ENCODE assay signal across 20 mouse cellular contexts in genomic region chr12:52398511-52398975, GRCm38 (mm10).
A peak's percentile ranks its signal among the peaks of the same experiment; 100 is the strongest.
DNase-seq lines count a peak whose midpoint lies in the region; ATAC-seq and TF ChIP-seq lines count a peak whose summit lies in the region.
"Had no signal": no experiment of that assay in that cellular context is flagged by ENCODE, and none has a peak within 500 bp of the region (broad histone marks: within the 10 kb centered on the region; RNA-seq: fewer than 3 reads in every experiment).

No protein-coding gene starts in this region.

- peaks cover 41% of the 10 kb centered on the region for H3K4me1 ChIP-seq in forebrain, embryonic 12.5 days
- H3K4me1 ChIP-seq in forebrain, embryonic 14.5 days (ENCODE audit: control insufficient read depth, insufficient read depth, low read length): peaks cover 27% of the 10 kb centered on the region
- H3K4me1 ChIP-seq in intestine, embryonic 14.5 days (replicated peaks; ENCODE audit: control insufficient read depth, insufficient read depth, low read length): no peaks in the 10 kb centered on the region
- H3K4me1 ChIP-seq in intestine, embryonic 16.5 days (ENCODE audit: control insufficient read depth, insufficient read depth, low read length): peaks cover 10% of the 10 kb centered on the region
- H3K4me1 ChIP-seq in heart, embryonic 16.5 days (ENCODE audit: control insufficient read depth, insufficient read depth, low read length): peaks cover 34% of the 10 kb centered on the region
- H3K4me1 ChIP-seq: liver, embryonic 13.5 days had no signal

- no peak overlapping the region for H3K4me2 ChIP-seq in forebrain, embryonic 12.5 days
- H3K4me2 ChIP-seq in forebrain, embryonic 14.5 days (ENCODE audit: low read length): no peak overlapping the region
- H3K4me2 ChIP-seq in intestine, embryonic 14.5 days (ENCODE audit: low read length): no peak overlapping the region
- no peak overlapping the region for H3K4me2 ChIP-seq in intestine, embryonic 16.5 days (ENCODE audit: low read depth, low read length)
- no peak overlapping the region for H3K4me2 ChIP-seq in heart, embryonic 16.5 days (ENCODE audit: low read depth, low read length)
- H3K4me2 ChIP-seq: forebrain, embryonic 13.5 days; limb, embryonic 12.5 days; liver, embryonic 13.5 days; midbrain, embryonic 12.5 days; neural tube, embryonic 12.5 days had no signal

- no peak for ATAC-seq in forebrain, embryonic 12.5 days (ENCODE audit: low FRiP score)
- ATAC-seq in forebrain, embryonic 14.5 days: no peak
- ATAC-seq in intestine, embryonic 14.5 days (replicated peaks; ENCODE audit: low FRiP score, low TSS enrichment, low read depth): no peak
- ATAC-seq in intestine, embryonic 16.5 days: no peak
- ATAC-seq in heart, embryonic 16.5 days (replicated peaks; ENCODE audit: extremely low read depth, insufficient read depth, low FRiP score): no peak
- ATAC-seq: forebrain, embryonic 13.5 days; Patski had no signal

- TF ChIP-seq CTCF in layer of hippocampus, adult 2 months (conservative IDR thresholded peaks at IDR 0.05): no peak

- no peaks in the 10 kb centered on the region for H3K9me3 ChIP-seq in forebrain, embryonic 12.5 days
- no peaks in the 10 kb centered on the region for H3K9me3 ChIP-seq in forebrain, embryonic 14.5 days (replicated peaks; ENCODE audit: control insufficient read depth, low read length)
- no peaks in the 10 kb centered on the region for H3K9me3 ChIP-seq in intestine, embryonic 14.5 days (ENCODE audit: control insufficient read depth, low read length)
- no peaks in the 10 kb centered on the region for H3K9me3 ChIP-seq in intestine, embryonic 16.5 days (ENCODE audit: control insufficient read depth, low read length)
- no peaks in the 10 kb centered on the region for H3K9me3 ChIP-seq in heart, embryonic 16.5 days (replicated peaks; ENCODE audit: control insufficient read depth, low read length)
- H3K9me3 ChIP-seq: embryonic facial prominence, embryonic 10.5 days; forebrain, embryonic 13.5 days; limb, embryonic 12.5 days; liver, embryonic 13.5 days; midbrain, embryonic 12.5 days; neural tube, embryonic 12.5 days had no signal

- no peaks in the 10 kb centered on the region for H3K27me3 ChIP-seq in forebrain, embryonic 12.5 days
- no peaks in the 10 kb centered on the region for H3K27me3 ChIP-seq in forebrain, embryonic 14.5 days (replicated peaks; ENCODE audit: control insufficient read depth, insufficient read depth, low read length)
- H3K27me3 ChIP-seq in intestine, embryonic 14.5 days (replicated peaks; ENCODE audit: control insufficient read depth, insufficient read depth, low read length): no peaks in the 10 kb centered on the region
- H3K27me3 ChIP-seq in intestine, embryonic 16.5 days (replicated peaks; ENCODE audit: control insufficient read depth, insufficient read depth, low read length): no peaks in the 10 kb centered on the region
- no peaks in the 10 kb centered on the region for H3K27me3 ChIP-seq in heart, embryonic 16.5 days (ENCODE audit: control insufficient read depth, insufficient read depth, low read length)
- H3K27me3 ChIP-seq: forebrain, embryonic 13.5 days; limb, embryonic 12.5 days; liver, embryonic 13.5 days; midbrain, embryonic 12.5 days; neural tube, embryonic 12.5 days; Patski had no signal

- H3K4me3 ChIP-seq in forebrain, embryonic 12.5 days (replicated peaks): no peak overlapping the region
- no peak overlapping the region for H3K4me3 ChIP-seq in forebrain, embryonic 14.5 days (ENCODE audit: low read depth, low read length)
- H3K4me3 ChIP-seq in intestine, embryonic 14.5 days (ENCODE audit: low read depth, low read length): no peak overlapping the region
- H3K4me3 ChIP-seq in intestine, embryonic 16.5 days (ENCODE audit: low read length): no peak overlapping the region
- H3K4me3 ChIP-seq in layer of hippocampus, adult 2 months: no peak overlapping the region
- H3K4me3 ChIP-seq in heart, embryonic 16.5 days (ENCODE audit: low read length): no peak overlapping the region
- H3K4me3 ChIP-seq: embryonic facial prominence, embryonic 10.5 days; forebrain, embryonic 13.5 days; limb, embryonic 12.5 days; liver, embryonic 13.5 days; midbrain, embryonic 12.5 days; neural tube, embryonic 12.5 days had no signal

- no peak for DNase-seq in forebrain, embryonic 14.5 days (ENCODE audit: low spot score)
- peak; percentile 43 for DNase-seq in intestine, embryonic 14.5 days (ENCODE audit: low spot score)
- no peak for DNase-seq in layer of hippocampus, adult 2 months (ENCODE audit: low spot score in 2 of 2)
- no peak for DNase-seq in layer of hippocampus, postnatal 25 days (ENCODE audit: extremely low spot score in 1 of 2, low spot score in 1 of 2)
- DNase-seq in frontal cortex, postnatal 25 days (ENCODE audit: low spot score in 2 of 2): no peak
- DNase-seq: adrenal gland, postnatal 10 days; cerebellum, adult 9-10 months; gastrocnemius, postnatal 14 days; liver, embryonic 13.5 days; right cerebral cortex, postnatal 4 days; thymus, postnatal 14 days had no signal

- H3K9ac ChIP-seq in forebrain, embryonic 12.5 days: no peak overlapping the region
- H3K9ac ChIP-seq in forebrain, embryonic 14.5 days (ENCODE audit: low read length): no peak overlapping the region
- no peak overlapping the region for H3K9ac ChIP-seq in intestine, embryonic 14.5 days (ENCODE audit: low read length)
- H3K9ac ChIP-seq in intestine, embryonic 16.5 days (ENCODE audit: low read depth, low read length): no peak overlapping the region
- no peak overlapping the region for H3K9ac ChIP-seq in heart, embryonic 16.5 days (ENCODE audit: low read length)
- H3K9ac ChIP-seq: forebrain, embryonic 13.5 days; limb, embryonic 12.5 days; liver, embryonic 13.5 days; midbrain, embryonic 12.5 days; neural tube, embryonic 12.5 days had no signal

- no peaks in the 10 kb centered on the region for H3K36me3 ChIP-seq in forebrain, embryonic 12.5 days (replicated peaks)
- no peaks in the 10 kb centered on the region for H3K36me3 ChIP-seq in forebrain, embryonic 14.5 days (ENCODE audit: control insufficient read depth, insufficient read depth, low read length)
- no peaks in the 10 kb centered on the region for H3K36me3 ChIP-seq in intestine, embryonic 14.5 days (ENCODE audit: control insufficient read depth, insufficient read depth, low read length)
- no peaks in the 10 kb centered on the region for H3K36me3 ChIP-seq in intestine, embryonic 16.5 days (ENCODE audit: control insufficient read depth, insufficient read depth, low read length)
- no peaks in the 10 kb centered on the region for H3K36me3 ChIP-seq in heart, embryonic 16.5 days (ENCODE audit: control insufficient read depth, insufficient read depth)
- H3K36me3 ChIP-seq: embryonic facial prominence, embryonic 10.5 days; limb, embryonic 12.5 days; liver, embryonic 13.5 days; midbrain, embryonic 12.5 days; neural tube, embryonic 12.5 days had no signal

- 74% methylated on average over 6 of the region's 6 CpGs for WGBS in forebrain, embryonic 12.5 days
- 67% methylated on average over 6 of the region's 6 CpGs for WGBS in forebrain, embryonic 14.5 days
- 76% methylated on average over 6 of the region's 6 CpGs for WGBS in intestine, embryonic 14.5 days
- WGBS in intestine, embryonic 16.5 days: 70% methylated on average over 6 of the region's 6 CpGs
- WGBS in heart, embryonic 16.5 days: 38% methylated on average over 6 of the region's 6 CpGs

- H3K27ac ChIP-seq in forebrain, embryonic 12.5 days: 0 out of 2 replicates have a peak overlapping the region, but pooled peaks have one; percentile 10
- no peak overlapping the region for H3K27ac ChIP-seq in forebrain, embryonic 14.5 days (ENCODE audit: low read depth, low read length)
- H3K27ac ChIP-seq in intestine, embryonic 14.5 days (ENCODE audit: low read depth): no peak overlapping the region
- no peak overlapping the region for H3K27ac ChIP-seq in intestine, embryonic 16.5 days (ENCODE audit: low read length)
- peak overlapping the region; percentile 69 for H3K27ac ChIP-seq in layer of hippocampus, adult 2 months
- peak overlapping the region; percentile 73 for H3K27ac ChIP-seq in heart, embryonic 16.5 days (ENCODE audit: low read length)
- H3K27ac ChIP-seq: embryonic facial prominence, embryonic 10.5 days; forebrain, embryonic 13.5 days; limb, embryonic 12.5 days; liver, embryonic 13.5 days; midbrain, embryonic 12.5 days; neural tube, embryonic 12.5 days had no signal

Comparison
In these comparisons a context has a peak if more than half of its experiments do, and no peak if none do; other contexts are left out.
1. H3K27ac ChIP-seq: peak in forebrain, embryonic 12.5 days (single experiment), layer of hippocampus, adult 2 months (single experiment) and heart, embryonic 16.5 days (single experiment); none in forebrain, embryonic 14.5 days (single experiment), intestine, embryonic 14.5 days (single experiment) and intestine, embryonic 16.5 days (single experiment).